8 mouse cellular contexts compared by ENCODE assay signal in the genomic region with DNA sequence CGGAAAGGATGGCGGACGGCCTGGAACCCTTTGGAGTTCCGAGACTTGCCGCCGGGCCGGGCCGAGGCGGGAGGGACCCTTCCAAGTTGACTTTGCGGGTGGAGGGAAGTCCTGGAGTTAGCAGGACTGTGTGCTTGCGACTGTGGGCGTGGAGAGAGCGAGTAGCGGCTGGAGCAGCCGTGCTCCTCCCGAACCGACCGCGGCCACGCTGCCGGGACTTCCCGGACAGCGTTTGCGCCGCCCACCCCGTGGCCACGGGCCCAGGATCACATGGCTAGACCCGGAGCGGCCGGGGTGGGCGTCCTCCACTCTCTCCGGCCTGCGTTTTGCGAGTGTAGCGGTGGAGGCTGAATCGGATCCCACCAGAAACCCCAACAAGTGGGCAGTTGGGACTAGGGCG. TPM values are rescaled to one million over a fixed set of nuclear protein-coding genes. Genes with fewer than 3 reads are reported as not detected.
DNase-seq lines count a peak whose midpoint lies in the region; ATAC-seq and TF ChIP-seq lines count a peak whose summit lies in the region.
"Not testable (repeated sequence)": the region's sequence is repeated elsewhere in the genome, so short reads cannot be mapped to it uniquely, and the experiment has no call there.

No protein-coding gene starts in this region.

- not testable (repeated sequence) for H3K9ac ChIP-seq in forebrain, embryonic 11.5 days (ENCODE audit: low read length); hindbrain, embryonic 15.5 days; liver, embryonic 16.5 days (ENCODE audit: low read depth, low read length); midbrain, embryonic 12.5 days (replicated peaks)
- peak overlapping the region; percentile 52; the same call in 1 of the 2 replicates for H3K9ac ChIP-seq in heart, embryonic 11.5 days (ENCODE audit: low read depth, low read length)
- H3K9ac ChIP-seq in kidney, postnatal 0 days (ENCODE audit: low read depth, low read length) = 0 out of 2 replicates have a peak overlapping the region, but pooled peaks have one; percentile 27

- peak overlapping the region; percentile 51 for H3K4me3 ChIP-seq in brown adipose tissue, adult 24 weeks (ENCODE audit: insufficient read depth, low read depth, low read length)
- H3K4me3 ChIP-seq in forebrain, embryonic 11.5 days (ENCODE audit: low read depth, low read length); liver, embryonic 16.5 days (ENCODE audit: low read depth, low read length); midbrain, embryonic 12.5 days: not testable (repeated sequence)
- peak overlapping the region; percentile 14; the same call in 1 of the 2 replicates for H3K4me3 ChIP-seq in heart, embryonic 11.5 days (ENCODE audit: low read depth, low read length)
- H3K4me3 ChIP-seq in hindbrain, embryonic 15.5 days = peak overlapping the region; percentile 19; the same call in 1 of the 2 replicates
- 0 out of 2 replicates have a peak overlapping the region, but pooled peaks have one; percentile 7 for H3K4me3 ChIP-seq in kidney, postnatal 0 days (replicated peaks; ENCODE audit: low read depth, low read length)

- H3K27ac ChIP-seq in brown adipose tissue, adult 24 weeks (replicated peaks; ENCODE audit: low read depth, low read length); forebrain, embryonic 11.5 days (ENCODE audit: low read depth, low read length); heart, embryonic 11.5 days (ENCODE audit: low read depth, low read length); hindbrain, embryonic 15.5 days (replicated peaks); kidney, postnatal 0 days; liver, embryonic 16.5 days (ENCODE audit: low read length); midbrain, embryonic 12.5 days (replicated peaks): not testable (repeated sequence)

- 44% methylated on average over 12 of the region's 37 CpGs for WGBS in forebrain, embryonic 11.5 days
- WGBS in heart, embryonic 11.5 days (ENCODE audit: insufficient replicate concordance) = 27% methylated on average over 9 of the region's 37 CpGs
- WGBS in hindbrain, embryonic 15.5 days = 40% methylated on average over 12 of the region's 37 CpGs
- WGBS in kidney, postnatal 0 days = 10% methylated on average over 13 of the region's 37 CpGs
- WGBS in liver, embryonic 16.5 days (ENCODE audit: insufficient replicate concordance) = 40% methylated on average over 10 of the region's 37 CpGs
- 32% methylated on average over 11 of the region's 37 CpGs for WGBS in midbrain, embryonic 12.5 days

- H3K4me2 ChIP-seq in forebrain, embryonic 11.5 days (ENCODE audit: low read depth, low read length, severe bottlenecking) = peak overlapping the region; percentile 31; the same call in 1 of the 2 replicates
- peak overlapping the region; percentile 51 for H3K4me2 ChIP-seq in heart, embryonic 11.5 days
- 0 out of 2 replicates have a peak overlapping the region, but pooled peaks have one; percentile 35 for H3K4me2 ChIP-seq in hindbrain, embryonic 15.5 days
- peak overlapping the region; percentile 38 for H3K4me2 ChIP-seq in kidney, postnatal 0 days (ENCODE audit: low read length)
- peak overlapping the region; percentile 32; the same call in 1 of the 2 replicates for H3K4me2 ChIP-seq in liver, embryonic 16.5 days (ENCODE audit: low read depth, low read length)
- H3K4me2 ChIP-seq in midbrain, embryonic 12.5 days (replicated peaks) = not testable (repeated sequence)

- not testable (repeated sequence) for H3K4me1 ChIP-seq in brown adipose tissue, adult 24 weeks (ENCODE audit: control insufficient read depth, insufficient read depth, insufficient read length, low read length); forebrain, embryonic 11.5 days (replicated peaks; ENCODE audit: control insufficient read depth, insufficient read depth, low read length); heart, embryonic 11.5 days (ENCODE audit: control insufficient read depth, insufficient read depth, low read length); hindbrain, embryonic 15.5 days (replicated peaks); kidney, postnatal 0 days (replicated peaks; ENCODE audit: insufficient read depth, low read length); liver, embryonic 16.5 days (ENCODE audit: control insufficient read depth, low read depth, low read length); midbrain, embryonic 12.5 days

- not testable (repeated sequence) for H3K27me3 ChIP-seq in forebrain, embryonic 11.5 days (ENCODE audit: control insufficient read depth, insufficient read depth, low read length); heart, embryonic 11.5 days (ENCODE audit: control insufficient read depth, insufficient read depth, low read length); hindbrain, embryonic 15.5 days; kidney, postnatal 0 days (ENCODE audit: insufficient read depth, low read length); liver, embryonic 16.5 days (ENCODE audit: control insufficient read depth, insufficient read depth, low read depth, low read length); midbrain, embryonic 12.5 days

- not testable (repeated sequence) for TF ChIP-seq CTCF in kidney, postnatal 0 days (IDR thresholded peaks at IDR 0.05; ENCODE audit: low read depth)

- peak; percentile 63; the same call in 1 of the 2 replicates for ATAC-seq in forebrain, embryonic 11.5 days (replicated peaks; ENCODE audit: low FRiP score)
- peak; percentile 79 for ATAC-seq in heart, embryonic 11.5 days (replicated peaks; ENCODE audit: insufficient number of reproducible peaks, low FRiP score, low TSS enrichment)
- ATAC-seq in hindbrain, embryonic 15.5 days (ENCODE audit: low FRiP score, low read depth) = peak; percentile 82; the same call in 1 of the 2 replicates
- peak; percentile 88 for ATAC-seq in kidney, postnatal 0 days (replicated peaks; ENCODE audit: low FRiP score, low read depth)
- ATAC-seq in liver, embryonic 16.5 days (ENCODE audit: low read depth) = peak; percentile 81
- peak; percentile 76 for ATAC-seq in midbrain, embryonic 12.5 days (ENCODE audit: low FRiP score, low read depth)
- peak; percentile 75 for ATAC-seq in neutrophil, adult 5-6 weeks (ENCODE audit: extremely low read depth, insufficient number of reproducible peaks, low FRiP score, poor library complexity, severe bottlenecking)

- not testable (repeated sequence) for DNase-seq in forebrain, embryonic 11.5 days (ENCODE audit: low spot score); kidney, postnatal 0 days (ENCODE audit: low spot score)

- H3K9me3 ChIP-seq in forebrain, embryonic 11.5 days (ENCODE audit: control insufficient read depth, low read length); heart, embryonic 11.5 days (replicated peaks; ENCODE audit: control insufficient read depth, low read length); hindbrain, embryonic 15.5 days; kidney, postnatal 0 days (replicated peaks; ENCODE audit: low read length); liver, embryonic 16.5 days (replicated peaks; ENCODE audit: control insufficient read depth, low read length); midbrain, embryonic 12.5 days: not testable (repeated sequence)

- H3K36me3 ChIP-seq in forebrain, embryonic 11.5 days (ENCODE audit: control insufficient read depth, insufficient read depth, low read length); heart, embryonic 11.5 days (ENCODE audit: control insufficient read depth, insufficient read depth, low read length); hindbrain, embryonic 15.5 days; kidney, postnatal 0 days (ENCODE audit: insufficient read depth, low read length); liver, embryonic 16.5 days (ENCODE audit: control insufficient read depth, insufficient read depth); midbrain, embryonic 12.5 days: not testable (repeated sequence)

RNA-seq across cellular contexts. Expression of a gene that starts 11.7 kb away (rescaled TPM):
- polyA plus RNA-seq in brown adipose tissue, adult 24 weeks (2012; ENCODE audit: insufficient read depth, insufficient read length, missing spikeins) = 1.1 and 1.2 TPM in 2 replicates
- 1.3 and 1.5 TPM in 2 replicates for polyA plus RNA-seq in forebrain, embryonic 11.5 days (2014; fragmentation: Nextera tagmentation; extraction: Ambion mirVana)
- 4.5 and 6.7 TPM in 2 replicates for polyA plus RNA-seq in heart, embryonic 11.5 days (2014; fragmentation: Nextera tagmentation; extraction: Ambion mirVana)
- polyA plus RNA-seq in hindbrain, embryonic 15.5 days (2015; fragmentation: Nextera tagmentation; extraction: Ambion mirVana) = 1.3 and 1.5 TPM in 2 replicates
- 4.0 and 4.3 TPM in 2 replicates for polyA plus RNA-seq in kidney, postnatal 0 days (2015; fragmentation: Nextera tagmentation; extraction: Ambion mirVana)
- 2.5 and 4.0 TPM in 2 replicates for polyA plus RNA-seq in liver, embryonic 16.5 days (2015; fragmentation: Nextera tagmentation; extraction: Ambion mirVana)
- polyA plus RNA-seq in midbrain, embryonic 12.5 days (2016; fragmentation: Nextera tagmentation; extraction: Ambion mirVana) = 1.2 and 2.0 TPM in 2 replicates
- total RNA-seq in neutrophil, adult 5-6 weeks (2017) = 48.5 and 55.7 TPM in 2 replicates

RNA-seq across cellular contexts. Expression of a gene that starts 48.2 kb away (rescaled TPM):
- polyA plus RNA-seq in brown adipose tissue, adult 24 weeks (2012; ENCODE audit: insufficient read depth, insufficient read length, missing spikeins) = not detected in 2 replicates
- 0.84 and 1.0 TPM in 2 replicates for polyA plus RNA-seq in forebrain, embryonic 11.5 days (2014; fragmentation: Nextera tagmentation; extraction: Ambion mirVana)
- polyA plus RNA-seq in heart, embryonic 11.5 days (2014; fragmentation: Nextera tagmentation; extraction: Ambion mirVana) = 5.8 and 6.9 TPM in 2 replicates
- polyA plus RNA-seq in hindbrain, embryonic 15.5 days (2015; fragmentation: Nextera tagmentation; extraction: Ambion mirVana) = 5.3 and 5.4 TPM in 2 replicates
- polyA plus RNA-seq in kidney, postnatal 0 days (2015; fragmentation: Nextera tagmentation; extraction: Ambion mirVana) = 7.0 and 7.5 TPM in 2 replicates
- 8.8 and 10.0 TPM in 2 replicates for polyA plus RNA-seq in liver, embryonic 16.5 days (2015; fragmentation: Nextera tagmentation; extraction: Ambion mirVana)
- 2.3 and 2.5 TPM in 2 replicates for polyA plus RNA-seq in midbrain, embryonic 12.5 days (2016; fragmentation: Nextera tagmentation; extraction: Ambion mirVana)
- total RNA-seq in neutrophil, adult 5-6 weeks (2017) = not detected in 2 replicates
